Mouse (Mus musculus) heart, postnatal 10 days (tissue): ENCODE results near the gene Elovl7. TPM values are rescaled to one million over a fixed set of nuclear protein-coding genes. Genes with fewer than 3 reads are reported as not detected.
A peak's percentile ranks its signal among the peaks of the same experiment; 100 is the strongest.

Experiments
- DNase-seq, 2 experiments: peaks; one replicate each; pipeline ENCODE4 v3.0.0; 2021
- intact Hi-C: fragments of 180-260 bp; cut with DNase I; formaldehyde crosslinking; loops from one replicate; pipeline ENCODE4 v1.15.1; 2025
- total RNA-seq, 2 experiments: library from RNA; stranded (reverse); gene quantifications; 2 replicates each; pipeline ENCODE4 v1.2.3; 2021

Gene Elovl7
- total RNA-seq, result under 1 TPM; 0.41 to 0.50 TPM

DNA sequence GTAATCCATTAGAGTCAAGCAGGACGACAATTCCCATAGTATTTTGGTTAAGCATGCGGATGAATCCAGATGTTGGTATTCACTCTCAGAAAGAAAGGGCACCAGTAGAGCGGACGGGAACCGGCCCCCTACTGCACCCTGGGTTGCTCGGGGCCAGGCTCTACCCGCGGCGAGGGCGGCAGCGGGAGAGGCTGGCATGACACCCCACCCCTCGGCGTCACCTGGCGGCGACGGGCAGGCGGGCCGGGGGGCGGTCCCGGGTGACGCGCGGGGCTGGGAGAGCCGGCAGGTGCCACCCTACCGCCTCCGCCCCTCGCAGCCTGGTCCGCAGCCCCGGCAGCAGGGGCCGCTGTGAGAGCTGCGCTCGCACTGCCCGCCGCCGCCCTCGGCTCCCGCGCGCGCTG, at the start of gene Elovl7:
Elovl7 (plus strand) TSS at position 324 of the 404 bp plus-strand sequence.
- intact Hi-C loops, result loop anchor here (5.0 kb wide), 1 partner anchor 103 kb away; the partner anchor contains the start of gene Depdc1b
- DNase-seq, result peak; percentile 54 to 63

DNA sequence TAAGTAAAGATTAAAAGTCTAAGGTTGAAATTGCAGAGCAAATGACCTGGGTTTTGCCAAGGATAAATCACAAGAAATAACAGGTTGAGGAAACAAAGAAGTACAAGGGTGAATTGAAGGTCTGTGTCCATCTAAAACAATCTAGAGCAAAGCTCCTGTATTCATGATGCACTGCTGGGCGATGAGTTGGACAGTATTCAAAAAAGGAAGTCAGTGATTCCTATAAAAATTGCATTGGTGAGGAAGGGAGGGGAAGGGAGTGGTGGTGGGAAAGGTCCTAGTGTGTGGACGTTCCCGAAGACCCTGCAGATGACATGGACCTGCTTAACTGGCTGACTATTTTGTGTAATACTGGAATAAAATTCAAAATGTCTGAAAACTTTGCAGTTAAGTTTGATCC, 49.6 kb upstream of the Elovl7 start:
- intact Hi-C loops, result loop anchor here (10.0 kb wide), 1 partner anchor 1050 kb away; no protein-coding TSS in a partner anchor
- DNase-seq, result no peak

DNA sequence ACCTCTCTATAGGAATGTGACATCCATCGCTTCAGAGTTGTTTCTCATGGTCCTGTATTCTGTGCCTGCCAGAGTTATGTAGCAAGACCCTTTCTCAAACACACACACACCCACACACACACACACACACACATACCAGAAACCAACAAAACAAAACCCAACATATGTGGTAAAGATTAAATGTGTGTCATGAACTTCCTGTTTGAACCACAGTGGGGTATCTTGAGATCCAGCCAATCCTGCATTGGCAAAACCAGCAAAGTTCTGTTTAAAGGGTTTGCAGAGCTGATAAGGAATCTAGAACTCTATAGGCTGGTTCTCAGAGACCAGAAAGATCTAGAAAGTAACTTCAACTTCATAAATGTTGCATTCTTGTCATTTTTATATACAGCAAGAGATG, 44.2 kb upstream of the Elovl7 start:
- intact Hi-C loops, result no loop called here

DNA sequence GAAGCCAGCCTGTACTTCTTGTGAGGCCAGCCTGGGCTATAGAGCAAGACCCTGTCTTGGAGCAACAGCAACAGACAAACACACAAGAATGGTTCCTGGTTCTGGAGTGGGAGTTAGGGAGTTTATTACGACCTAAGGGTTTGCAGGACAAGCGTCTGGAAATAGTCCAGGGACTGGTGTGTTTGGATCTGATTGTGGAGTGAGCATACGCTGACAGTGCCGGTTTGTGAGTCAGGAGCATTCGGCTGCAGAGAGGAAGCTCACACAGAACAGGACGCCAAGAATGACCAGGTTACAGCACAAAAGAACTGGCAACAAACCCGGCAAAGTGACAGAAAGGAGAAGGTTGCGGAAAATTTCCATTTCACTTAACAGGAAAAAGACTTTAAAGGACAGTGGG, 43.7 kb upstream of the Elovl7 start:
- no peak for DNase-seq
- intact Hi-C loops, result no loop called here

More for the DNA sequence above, 44.2 kb upstream of the Elovl7 start:
- DNase-seq, result no peak

DNA sequence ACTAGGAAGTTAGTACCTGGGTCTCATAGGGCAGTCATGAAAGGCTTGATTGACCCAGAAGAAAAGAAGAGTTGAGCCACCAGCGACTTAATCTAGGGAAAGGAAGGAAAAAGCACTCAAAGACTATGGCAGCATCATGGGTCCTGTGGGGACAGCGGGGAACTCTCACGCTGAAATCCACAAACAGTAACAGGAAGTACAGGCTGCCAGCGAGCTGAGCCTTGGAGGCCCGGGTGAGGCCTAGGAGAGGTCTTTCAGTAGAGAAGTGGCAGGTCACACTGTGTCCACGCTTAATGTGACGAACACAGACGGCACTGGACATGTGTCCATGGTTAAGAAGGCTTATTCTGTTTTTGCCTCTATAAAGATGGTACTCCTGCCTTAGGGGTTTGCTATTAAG, 34.6 kb upstream of the Elovl7 start:
- no peak for DNase-seq
- intact Hi-C loops, result no loop called here

DNA sequence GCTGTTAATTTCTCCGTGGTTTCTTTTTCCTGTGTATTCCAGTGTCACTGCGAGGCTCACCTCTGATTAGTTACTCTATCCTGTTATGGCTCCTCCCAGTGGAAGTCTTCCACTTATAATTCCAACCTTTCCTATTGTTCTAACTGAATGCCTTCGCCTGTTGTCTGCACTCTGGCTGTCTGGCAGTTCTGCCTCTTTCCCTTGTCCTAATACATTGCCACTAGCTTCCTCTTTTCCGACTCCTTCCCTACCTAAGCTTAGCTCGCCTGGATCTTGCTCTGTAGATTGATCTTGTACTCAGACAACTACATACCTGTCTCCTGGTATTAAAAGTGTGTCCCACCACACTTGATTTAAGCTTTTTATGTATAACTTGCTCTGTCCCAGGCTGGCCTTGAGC, 33.4 kb upstream of the Elovl7 start:
- intact Hi-C loops, result no loop called here
- no peak for DNase-seq

DNA sequence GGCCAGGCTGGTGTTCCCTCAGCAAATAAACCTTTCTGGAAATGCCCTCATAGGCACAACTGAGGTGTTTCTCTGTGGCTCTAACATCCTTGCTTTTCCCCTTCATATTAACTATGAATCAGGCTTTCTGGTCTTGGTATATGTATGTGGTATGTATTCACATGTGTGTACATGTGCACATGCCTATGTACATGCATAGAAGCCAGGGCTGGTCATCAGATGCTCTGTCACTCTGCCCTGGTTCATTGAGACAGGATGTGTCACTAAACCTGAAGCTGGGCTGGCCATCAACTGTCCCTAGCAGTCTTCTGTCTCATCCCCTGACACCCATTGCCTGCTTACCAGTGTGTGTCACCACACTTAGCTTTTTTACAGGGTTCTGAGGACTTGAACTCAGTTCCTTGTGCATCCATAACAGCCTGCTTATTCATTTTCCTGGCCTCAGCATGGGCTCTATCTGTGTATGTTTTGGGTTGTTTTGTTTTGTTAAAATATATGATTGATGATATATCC, 29.4 kb upstream of the Elovl7 start:
- DNase-seq, result no peak
- intact Hi-C loops, result no loop called here

DNA sequence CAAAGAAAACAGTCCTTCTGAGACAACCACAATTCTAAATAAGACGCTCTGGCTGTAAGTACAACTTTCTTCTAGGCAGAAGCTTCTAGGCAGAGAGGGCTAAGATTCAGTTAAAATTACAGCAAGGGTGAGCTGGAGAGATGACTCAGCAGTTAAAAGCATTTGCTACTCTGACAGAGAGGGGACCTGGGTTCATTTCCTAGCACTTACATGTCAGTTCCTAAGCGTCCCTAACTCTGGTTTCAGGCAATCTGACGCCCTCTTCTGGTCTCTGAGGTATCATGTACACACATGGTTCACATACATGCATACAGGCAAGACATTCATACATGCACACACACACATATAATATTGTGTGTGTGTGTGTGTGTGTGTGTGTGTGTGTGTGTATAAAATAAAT, 28.7 kb upstream of the Elovl7 start:
- intact Hi-C loops, result no loop called here
- no peak for DNase-seq

DNA sequence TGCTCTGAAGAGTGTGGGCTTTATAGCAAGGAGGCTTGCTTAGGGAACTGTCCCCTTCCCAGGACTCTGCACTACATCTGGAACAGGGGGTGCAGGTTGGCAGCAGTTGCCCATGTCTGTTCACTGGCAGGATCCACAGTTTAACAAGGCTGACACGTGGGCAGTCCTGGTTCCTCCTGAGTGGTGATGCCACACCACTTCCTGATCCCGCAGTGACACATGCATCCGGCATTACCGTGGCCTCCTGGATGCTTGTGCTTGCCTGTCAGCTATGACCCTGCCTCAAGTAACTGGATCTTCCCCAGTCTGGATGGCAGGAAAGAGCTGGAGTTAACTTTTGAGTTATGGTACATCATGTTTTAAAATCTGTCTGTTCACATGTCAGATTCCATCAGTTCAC, 26.2 kb upstream of the Elovl7 start:
- intact Hi-C loops, result no loop called here
- DNase-seq, result no peak

DNA sequence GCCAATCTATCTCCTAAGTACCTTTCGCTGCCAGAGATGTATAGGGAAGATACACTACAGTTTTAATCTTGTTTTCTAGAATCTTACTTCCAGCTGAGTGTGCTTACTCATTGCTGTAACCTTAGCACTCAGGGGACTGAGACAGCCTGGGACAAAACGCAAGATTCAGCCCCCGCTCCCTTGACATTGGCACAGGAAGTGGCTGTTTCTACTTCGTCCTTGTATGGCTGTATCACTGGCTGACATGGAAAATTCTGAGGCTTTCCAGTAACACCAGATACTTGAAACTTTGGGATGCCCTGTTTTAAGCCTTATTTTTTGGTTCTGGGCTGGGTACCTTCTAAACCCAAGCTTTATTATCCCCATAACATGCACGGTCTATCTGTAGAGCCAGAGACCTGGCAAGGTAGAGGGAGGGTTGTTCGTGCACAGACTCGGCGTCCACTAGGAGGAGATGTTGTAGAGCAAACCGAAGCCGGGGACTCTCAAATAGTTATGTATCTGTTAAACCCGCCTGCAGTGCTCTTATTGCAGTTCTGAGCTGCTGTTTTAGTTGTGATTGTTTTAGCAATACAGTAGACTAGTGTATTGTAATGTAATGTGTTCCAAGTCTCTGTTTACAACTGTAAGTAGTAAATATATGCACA, 23.0 kb upstream of the Elovl7 start:
- peak; percentile 55 to 78 for DNase-seq
- intact Hi-C loops, result loop anchor here (1.0 to 5.0 kb wide), 2 partner anchors 138 to 1021 kb away; no protein-coding TSS in a partner anchor

DNA sequence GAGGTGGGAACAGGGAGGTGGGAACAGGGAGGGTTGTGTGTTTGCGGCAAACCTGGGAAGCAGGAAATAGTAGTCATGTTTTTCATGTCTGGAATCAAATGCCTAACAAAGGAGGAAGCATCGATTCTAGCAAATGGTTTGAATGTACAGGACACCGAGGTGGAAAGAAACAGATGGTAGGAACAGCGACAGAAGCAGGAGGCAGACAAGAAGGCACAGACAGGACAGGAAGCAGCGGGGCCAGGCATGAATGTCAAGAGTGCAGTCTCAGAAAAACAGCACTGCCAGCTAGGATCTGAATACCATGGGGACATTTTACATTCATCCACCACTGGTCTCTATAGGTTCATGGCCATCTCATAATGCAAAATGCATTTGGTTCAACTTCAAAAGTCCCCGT, 18.7 kb upstream of the Elovl7 start:
- no peak for DNase-seq
- intact Hi-C loops, result no loop called here

DNA sequence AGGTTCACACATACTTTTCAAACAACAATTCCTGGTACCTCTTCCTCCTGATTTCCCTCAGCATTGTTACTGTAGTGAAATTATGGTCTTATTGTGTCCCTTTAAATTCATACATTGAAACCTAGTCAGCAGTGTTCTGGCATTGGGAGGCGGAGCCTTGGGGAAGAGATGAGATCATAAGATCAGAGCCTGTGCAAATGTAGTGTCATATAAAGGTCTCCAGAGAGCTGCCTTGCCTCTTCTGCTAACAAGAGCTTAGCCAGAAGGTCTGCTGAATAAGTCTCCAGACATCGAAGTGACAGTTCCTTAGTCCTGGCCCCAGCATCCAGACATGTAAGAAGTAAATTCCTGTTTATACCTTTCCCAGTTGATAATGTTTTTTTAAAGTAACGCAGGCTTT, 9.3 kb upstream of the Elovl7 start:
- DNase-seq, result no peak
- intact Hi-C loops, result no loop called here

DNA sequence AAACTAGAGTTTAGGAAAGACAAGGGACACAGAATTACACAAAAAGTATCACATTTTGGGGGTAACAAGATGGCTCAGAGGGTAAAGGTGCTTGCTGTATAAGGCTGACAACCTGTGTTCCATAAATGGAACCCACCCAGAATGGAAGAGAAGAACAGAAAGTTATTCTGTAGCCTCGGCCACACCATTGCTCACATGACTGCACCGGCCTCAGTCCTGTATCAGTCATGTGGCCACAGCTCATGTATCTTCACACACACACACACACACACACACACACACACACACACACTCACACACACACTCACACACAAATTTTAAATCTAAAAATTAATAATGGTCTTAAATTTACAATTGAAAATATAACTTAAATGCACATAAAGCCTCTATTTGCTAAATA, 6.8 kb upstream of the Elovl7 start:
- intact Hi-C loops, result no loop called here
- no peak for DNase-seq

DNA sequence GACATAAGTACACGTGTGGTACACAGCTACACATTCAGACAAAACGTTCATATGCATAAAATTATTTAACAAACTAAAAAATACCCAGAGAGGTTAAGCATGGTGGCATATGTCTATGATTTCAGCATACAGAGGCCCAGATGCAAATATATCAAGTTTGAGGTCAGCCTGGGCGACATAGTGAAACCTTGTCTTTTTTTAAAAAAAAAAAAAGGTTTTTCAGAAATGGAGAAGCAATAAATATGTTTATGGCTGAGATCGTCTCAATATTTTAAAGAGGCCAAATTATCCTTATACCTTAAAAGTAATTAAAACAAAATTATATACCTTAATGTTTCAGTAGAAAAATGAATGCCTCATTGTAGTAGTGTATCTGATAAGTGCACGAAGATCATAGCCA, 6.1 kb upstream of the Elovl7 start:
- DNase-seq, result no peak
- intact Hi-C loops, result no loop called here

DNA sequence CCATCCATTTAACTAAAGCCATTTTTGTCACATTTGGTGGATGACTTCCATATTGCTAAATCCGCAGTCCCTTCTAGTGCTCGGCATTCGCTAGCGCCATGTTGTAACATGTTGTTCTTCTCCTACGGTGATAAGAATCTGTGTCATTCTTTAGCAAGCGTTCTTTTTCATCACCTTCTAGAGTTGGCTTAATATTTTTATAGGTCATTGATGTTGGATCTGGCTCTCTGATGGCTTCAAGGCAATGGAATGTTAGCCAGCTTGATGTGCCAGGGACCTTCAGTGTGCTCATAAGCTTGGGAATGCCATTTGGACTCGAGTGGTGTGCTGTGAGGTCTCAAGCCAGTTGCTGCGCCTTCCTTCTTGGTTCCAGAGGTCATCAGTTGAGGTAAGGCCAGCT, 3.2 kb upstream of the Elovl7 start:
- no peak for DNase-seq
- intact Hi-C loops, result loop anchor here (5.0 kb wide), 1 partner anchor 106 kb away; the partner anchor contains the start of gene Depdc1b

DNA sequence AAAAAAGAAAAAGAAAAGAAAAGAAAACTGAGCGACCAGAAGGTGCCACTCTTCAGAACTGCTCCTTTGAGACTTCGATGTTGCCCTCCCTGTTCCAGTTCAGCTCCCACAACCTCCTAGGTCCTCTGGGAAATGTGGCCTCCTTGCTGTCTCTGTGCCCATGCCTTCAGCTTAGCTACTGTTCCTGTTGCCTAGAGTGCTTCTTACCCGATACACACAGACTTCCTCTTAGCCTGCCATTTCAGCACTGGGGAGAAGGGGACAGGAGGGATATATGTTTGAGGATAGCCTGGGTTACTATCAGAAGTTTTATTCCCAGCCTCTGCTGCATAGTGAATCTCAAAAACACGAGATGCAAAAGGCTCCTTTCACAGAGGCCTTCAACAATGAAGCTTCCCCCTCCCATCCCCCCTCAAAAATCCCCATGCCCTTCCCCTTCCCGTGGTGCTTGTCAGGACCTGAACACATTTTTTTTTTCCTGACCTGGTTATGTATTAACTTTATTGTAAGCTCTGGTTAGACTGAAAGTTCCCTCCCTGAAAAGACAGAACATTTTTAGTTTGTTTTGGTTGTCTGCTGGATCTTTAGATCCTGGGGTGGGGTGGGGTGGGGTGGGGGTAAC, 1.7 kb upstream of the Elovl7 start:
- DNase-seq, result no peak
- intact Hi-C loops, result loop anchor here (5.0 kb wide), 1 partner anchor 105 kb away; the partner anchor contains the start of gene Depdc1b

DNA sequence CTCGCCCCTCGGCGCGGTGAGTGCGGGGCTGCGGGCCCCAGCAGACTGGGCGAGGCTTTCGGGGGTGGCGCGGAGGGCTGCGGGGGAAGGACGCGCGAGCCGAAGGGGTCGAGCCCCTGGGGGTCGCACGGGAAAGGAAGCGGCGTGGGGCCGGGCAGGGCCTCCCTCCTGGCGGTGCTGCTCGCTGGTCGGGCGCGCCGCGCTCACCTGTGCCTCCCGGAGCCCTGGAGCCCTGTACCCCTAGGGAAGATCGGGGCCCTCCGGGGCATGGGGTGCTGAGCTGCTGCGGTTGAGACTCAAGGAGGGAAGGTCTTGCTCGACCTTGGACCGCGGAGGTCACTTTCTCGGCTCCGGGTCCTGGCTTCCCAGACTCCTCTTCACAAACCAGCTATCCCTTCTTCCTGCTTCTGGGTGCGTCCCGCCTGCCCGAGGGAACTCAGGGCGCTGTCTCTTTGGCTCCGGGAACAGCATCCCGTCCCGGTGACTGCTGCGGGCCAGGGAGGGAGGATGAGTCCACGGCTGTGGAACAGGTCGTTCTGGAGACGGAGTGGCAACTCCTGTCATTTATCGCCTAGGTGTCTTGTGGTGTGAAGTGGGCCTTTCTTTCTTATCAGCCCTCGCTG, 392 bp downstream of the Elovl7 start:
- intact Hi-C loops, result loop anchor here (5.0 kb wide), 1 partner anchor 103 kb away; the partner anchor contains the start of gene Depdc1b
- peak; percentile 8 to 13 for DNase-seq

DNA sequence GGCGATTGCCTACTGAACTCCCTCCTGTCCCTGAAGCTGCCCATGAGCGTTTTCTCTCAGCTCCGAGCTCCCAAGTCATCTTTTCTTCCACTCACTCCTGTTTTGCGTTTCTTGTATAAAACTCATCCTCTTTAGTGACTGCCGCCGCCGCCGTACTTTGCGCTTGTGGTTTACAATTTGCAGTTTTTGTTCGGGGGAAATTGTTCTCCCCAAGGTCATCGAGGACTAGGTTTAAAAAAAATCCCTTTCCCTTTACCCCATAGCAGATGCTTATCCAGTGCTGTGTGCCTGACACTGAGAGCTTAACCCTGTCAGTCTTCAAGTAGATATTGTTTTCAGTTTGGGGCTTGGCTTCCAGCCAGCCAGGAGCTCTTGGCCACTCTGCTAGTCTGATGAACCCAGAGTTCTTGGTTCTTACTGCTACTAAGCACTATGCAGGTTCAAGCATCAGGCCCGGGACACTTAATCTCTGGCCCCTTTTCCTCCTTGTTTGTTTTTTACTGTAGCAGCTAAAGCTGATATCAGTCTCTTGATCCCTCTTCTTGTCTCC, 1.1 kb downstream of the Elovl7 start:
- intact Hi-C loops, result no loop called here
- peak in 1 of 2 experiments; percentile 7 for DNase-seq

DNA sequence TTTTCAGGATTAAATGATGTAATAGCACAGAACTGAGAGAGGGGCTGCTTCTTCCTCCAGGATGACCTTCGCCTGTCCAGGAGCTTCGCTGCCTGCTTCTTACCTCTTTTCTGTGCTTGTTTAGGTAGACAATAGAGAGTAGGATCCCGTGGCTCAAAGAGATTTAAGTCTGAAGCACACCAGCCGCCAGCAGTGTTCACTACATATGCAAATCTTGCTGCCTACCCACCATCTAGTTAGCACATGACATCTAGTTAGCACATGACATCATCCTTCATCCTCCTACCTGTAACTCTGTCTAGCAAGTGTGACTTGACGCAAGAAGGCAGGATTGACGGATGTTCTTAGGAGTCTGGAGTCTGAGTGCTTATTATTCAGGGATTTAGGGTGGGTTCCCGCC, 5.6 kb downstream of the Elovl7 start:
- intact Hi-C loops, result no loop called here
- DNase-seq, result no peak

DNA sequence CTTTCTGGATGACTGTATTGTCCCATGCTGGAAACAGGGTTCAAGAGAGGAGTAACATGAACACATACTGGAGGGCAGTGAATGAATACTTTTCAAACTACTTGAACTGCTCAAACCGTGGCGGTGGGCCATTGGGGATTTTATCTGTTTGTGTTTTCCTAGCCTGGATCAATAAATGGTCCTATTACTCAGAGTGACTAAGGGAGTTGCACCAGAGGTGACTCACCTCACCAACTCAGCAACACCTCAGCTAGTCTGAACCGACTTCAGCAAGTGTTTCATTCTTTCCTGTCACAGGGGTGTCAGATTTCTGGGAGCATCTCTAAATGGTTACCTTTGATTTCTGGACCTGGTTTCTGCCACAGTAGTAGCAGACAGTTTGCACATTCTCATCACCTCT, 15.0 kb downstream of the Elovl7 start:
- no peak for DNase-seq
- intact Hi-C loops, result no loop called here

DNA sequence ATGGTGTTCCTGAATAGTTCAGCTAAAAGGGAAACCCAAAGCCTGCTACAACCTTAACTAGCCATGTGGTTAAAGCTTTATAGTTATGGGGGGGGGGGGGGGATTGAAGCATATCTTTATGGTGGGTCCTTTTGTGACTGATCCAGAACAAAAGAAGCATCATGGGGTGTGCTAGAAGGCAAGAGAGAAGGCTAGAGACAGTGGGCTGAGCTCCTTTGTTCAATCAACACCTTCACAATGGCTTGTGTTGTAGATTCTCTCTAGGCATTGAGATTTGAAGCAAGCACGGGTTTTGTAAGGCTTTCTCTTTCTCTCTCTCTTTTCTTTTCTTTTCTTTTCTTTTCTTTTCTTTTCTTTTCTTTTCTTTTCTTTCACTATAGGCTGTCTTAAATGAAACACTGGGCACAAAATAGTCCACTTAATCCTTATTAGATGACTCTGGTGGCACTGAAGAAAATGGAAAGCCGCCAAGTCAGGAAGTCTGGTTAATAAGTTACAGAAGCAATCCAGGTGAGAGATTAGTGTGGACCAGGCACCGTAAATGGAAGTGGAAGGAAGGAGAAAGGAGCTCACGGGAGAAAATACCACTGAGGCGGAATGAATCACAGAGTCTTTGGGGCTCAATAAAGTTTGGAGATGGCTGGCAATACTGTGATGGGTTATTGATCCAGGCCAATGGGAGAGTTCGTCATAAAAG, 15.6 kb downstream of the Elovl7 start:
- DNase-seq, result no peak
- intact Hi-C loops, result no loop called here
